Mouse (Mus musculus) gastrocnemius, postnatal 10 days (tissue): ENCODE data around the gene 9130019O22Rik. TPM values are rescaled to one million over a fixed set of nuclear protein-coding genes. Genes with fewer than 3 reads are reported as not detected.
"Not testable (repeated sequence)": the region's sequence is repeated elsewhere in the genome, so short reads cannot be mapped to it uniquely, and the experiment has no call there.

Source experiments
- DNase-seq: peaks from one replicate; pipeline ENCODE4 v3.0.0; 2021; ENCODE audit warnings: mixed read lengths
- long read RNA-seq, 2 experiments: library from polyadenylated mRNA; stranded (forward); transcript quantifications; one replicate each; pipeline ENCODE4 v2.0.0; 2021
- total RNA-seq, 2 experiments: library from RNA; stranded (reverse); gene quantifications; 2 replicates each; pipeline ENCODE4 v1.2.3; 2021

Gene 9130019O22Rik
- total RNA-seq = 1 to 10 TPM; 1.7 to 2.7 TPM
- long read RNA-seq, experiment 1, partial matches to known transcripts = 1 of 3 reads
- long read RNA-seq, experiment 1, other reads (novel, unspliced or antisense) = 1 of 3 reads
- long read RNA-seq, experiment 2, partial matches to known transcripts = 1 of 2 reads
- long read RNA-seq, experiment 2, other reads (novel, unspliced or antisense) = 1 of 2 reads

- peak; percentile 86 for DNase-seq
Observed at GRCm38 (mm10) chr7:127386641-127387392, at the start of gene 9130019O22Rik. TSS of gene 9130019O22Rik (minus strand) at chr7:127387166.

- DNase-seq = no peak
Observed at GRCm38 (mm10) chr7:127435206-127435605, 48.2 kb upstream of the 9130019O22Rik start.

- no peak for DNase-seq
Observed at GRCm38 (mm10) chr7:127426354-127426753, 39.4 kb upstream of the 9130019O22Rik start.

GRCm38 (mm10) chr7:127425911-127426310 lies 38.9 kb upstream of the 9130019O22Rik start:
- no peak for DNase-seq

- no peak for DNase-seq
Observed at GRCm38 (mm10) chr7:127425291-127425690, 38.3 kb upstream of the 9130019O22Rik start.

GRCm38 (mm10) chr7:127422247-127422646 lies 35.3 kb upstream of the 9130019O22Rik start:
- no peak for DNase-seq

- DNase-seq = peak; percentile 97
Observed at GRCm38 (mm10) chr7:127421388-127422191, 34.6 kb upstream of the 9130019O22Rik start, which contains the start of gene Zfp688. TSS of gene Zfp688 (minus strand) at chr7:127422068.

- no peak for DNase-seq
Observed at GRCm38 (mm10) chr7:127411418-127411817, 24.5 kb upstream of the 9130019O22Rik start.

GRCm38 (mm10) chr7:127406002-127406987 lies 19.3 kb upstream of the 9130019O22Rik start, which contains the start of gene Zfp764:
TSS of gene Zfp764 (minus strand) at chr7:127406822.
- DNase-seq = peak; percentile 83

- not testable (repeated sequence) for DNase-seq
Observed at GRCm38 (mm10) chr7:127404101-127404500, 17.1 kb upstream of the 9130019O22Rik start.

GRCm38 (mm10) chr7:127402980-127403379 lies 16.0 kb upstream of the 9130019O22Rik start:
- DNase-seq = no peak

GRCm38 (mm10) chr7:127400355-127400754 lies 13.4 kb upstream of the 9130019O22Rik start:
- DNase-seq = no peak

- no peak for DNase-seq
Observed at GRCm38 (mm10) chr7:127393944-127394333, 7.0 kb upstream of the 9130019O22Rik start.

- peak; percentile 96 for DNase-seq
Observed at GRCm38 (mm10) chr7:127393157-127393943, 6.4 kb upstream of the 9130019O22Rik start, which contains the start of gene E430018J23Rik. TSS of gene E430018J23Rik (minus strand) at chr7:127393629.

GRCm38 (mm10) chr7:127392251-127392824 lies 5.4 kb upstream of the 9130019O22Rik start:
- DNase-seq = no peak

- no peak for DNase-seq
Observed at GRCm38 (mm10) chr7:127391538-127391937, 4.6 kb upstream of the 9130019O22Rik start.

GRCm38 (mm10) chr7:127390306-127390705 lies 3.3 kb upstream of the 9130019O22Rik start:
- no peak for DNase-seq

- not testable (repeated sequence) for DNase-seq
Observed at GRCm38 (mm10) chr7:127388201-127388600, 1.2 kb upstream of the 9130019O22Rik start.

- not testable (repeated sequence) for DNase-seq
Observed at GRCm38 (mm10) chr7:127385560-127385959, 1.4 kb downstream of the 9130019O22Rik start.
